Mouse (Mus musculus) liver, adult (tissue): ENCODE measurements around the gene Ptprj.
A peak's percentile ranks its signal among the peaks of the same experiment; 100 is the strongest.

ENCODE experiments used
- GATA4 ChIP-seq: IDR thresholded peaks from 2 replicates; pipeline ENCODE4 v1.6.1; 2014; ENCODE audit warnings: mild to moderate bottlenecking, low read length; ENCODE audit not compliant: insufficient replicate concordance

Ptprj gene

GRCm38 (mm10) chr2:90518296-90518695, 62.2 kb downstream of the Ptprj start:
- no peak for TF ChIP-seq GATA4

- TF ChIP-seq GATA4 = no peak
Observed at GRCm38 (mm10) chr2:90514969-90515368, 65.5 kb downstream of the Ptprj start.

- TF ChIP-seq GATA4 = no peak
Observed at GRCm38 (mm10) chr2:90509268-90509667, 71.2 kb downstream of the Ptprj start.

GRCm38 (mm10) chr2:90506143-90506542, 74.3 kb downstream of the Ptprj start:
- TF ChIP-seq GATA4 = no peak

GRCm38 (mm10) chr2:90504731-90505171, 75.7 kb downstream of the Ptprj start:
- no peak for TF ChIP-seq GATA4

GRCm38 (mm10) chr2:90503182-90503833, 77.1 kb downstream of the Ptprj start:
- peak; percentile 69; the same call in 1 of the 2 replicates for TF ChIP-seq GATA4

GRCm38 (mm10) chr2:90502738-90503137, 77.7 kb downstream of the Ptprj start:
- TF ChIP-seq GATA4 = no peak

- TF ChIP-seq GATA4 = no peak
Observed at GRCm38 (mm10) chr2:90501708-90502107, 78.7 kb downstream of the Ptprj start.

- no peak for TF ChIP-seq GATA4
Observed at GRCm38 (mm10) chr2:90500892-90501291, 79.6 kb downstream of the Ptprj start.

GRCm38 (mm10) chr2:90499002-90499401, 81.4 kb downstream of the Ptprj start:
- no peak for TF ChIP-seq GATA4

GRCm38 (mm10) chr2:90497551-90497950, 82.9 kb downstream of the Ptprj start:
- no peak for TF ChIP-seq GATA4

- no peak for TF ChIP-seq GATA4
Observed at GRCm38 (mm10) chr2:90496680-90497074, 83.8 kb downstream of the Ptprj start.

- TF ChIP-seq GATA4 = no peak
Observed at GRCm38 (mm10) chr2:90496012-90496679, 84.3 kb downstream of the Ptprj start.

GRCm38 (mm10) chr2:90490279-90491046, 90.0 kb downstream of the Ptprj start:
- TF ChIP-seq GATA4 = no peak

- no peak for TF ChIP-seq GATA4
Observed at GRCm38 (mm10) chr2:90489839-90490238, 90.6 kb downstream of the Ptprj start.
